Mouse (Mus musculus): ENCODE measurements at regions not wholly inside any gene's neighbourhood (a gene's known extent, or its start where the extent isn't known, plus 50 kb on each side); places are given as distances from the start of the nearest gene placed in this dataset.

DNA sequence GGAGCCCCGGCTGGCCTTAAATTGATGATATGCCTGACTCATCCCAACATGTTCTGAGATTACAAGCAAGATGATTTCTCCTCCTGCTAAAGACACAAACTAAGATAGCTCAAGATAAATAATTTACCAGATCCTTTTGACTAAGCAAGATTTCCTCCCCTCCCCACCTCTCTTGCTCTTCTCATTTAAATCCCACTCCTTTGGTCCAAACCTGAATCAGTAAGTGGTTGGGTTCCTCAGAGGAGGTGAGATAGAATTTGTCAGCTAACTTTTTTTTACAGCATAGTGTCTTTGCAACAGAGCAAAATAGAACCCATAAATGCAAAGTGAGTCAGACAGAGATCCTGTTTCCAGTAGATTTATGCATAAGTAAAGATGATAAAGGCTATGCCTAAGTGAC lies 286.0 kb upstream of the Atp2b1 start:
- no peak for TF ChIP-seq CTCF (IDR thresholded peaks at IDR 0.05; ENCODE audit: low read depth)
- no peak for TF ChIP-seq EP300 (IDR thresholded peaks at IDR 0.05; ENCODE audit: low read depth)

Data from liver, postnatal 0 days (tissue).